13 mouse cellular contexts compared by ENCODE assay signal in genomic region chr2:7160108-7160507, GRCm38 (mm10).
DNase-seq lines count a peak whose midpoint lies in the region; ATAC-seq lines count a peak whose summit lies in the region.
"Had no signal": no experiment of that assay in that cellular context is flagged by ENCODE, and none has a peak within 500 bp of the region (broad histone marks: within the 10 kb centered on the region; RNA-seq: fewer than 3 reads in every experiment).

No protein-coding gene starts in this region.

- no peak overlapping the region for H3K4me2 ChIP-seq in kidney, embryonic 14.5 days (replicated peaks; ENCODE audit: low read depth, low read length)
- H3K4me2 ChIP-seq: heart, embryonic 12.5 days had no signal

- no peaks in the 10 kb centered on the region for H3K9me3 ChIP-seq in kidney, embryonic 14.5 days (ENCODE audit: control insufficient read depth, low read length)
- H3K9me3 ChIP-seq: heart, embryonic 12.5 days had no signal

- no peak overlapping the region for H3K4me3 ChIP-seq in kidney, embryonic 14.5 days (ENCODE audit: low read length)
- H3K4me3 ChIP-seq: heart, embryonic 12.5 days had no signal

- ATAC-seq in kidney, embryonic 14.5 days (ENCODE audit: low FRiP score, low TSS enrichment), result no peak
- ATAC-seq: forebrain, embryonic 14.5 days had no signal

- no peaks in the 10 kb centered on the region for H3K36me3 ChIP-seq in kidney, embryonic 14.5 days (ENCODE audit: control insufficient read depth, insufficient read depth, low read length)
- H3K36me3 ChIP-seq: heart, embryonic 12.5 days had no signal

- no peaks in the 10 kb centered on the region for H3K4me1 ChIP-seq in kidney, embryonic 14.5 days (ENCODE audit: control insufficient read depth, insufficient read depth, low read length)

- H3K9ac ChIP-seq in kidney, embryonic 14.5 days (ENCODE audit: low read depth, low read length), result no peak overlapping the region
- H3K9ac ChIP-seq: heart, embryonic 12.5 days had no signal

- 62% methylated on average over 6 of the region's 6 CpGs for WGBS in kidney, embryonic 14.5 days

- H3K27ac ChIP-seq in kidney, embryonic 14.5 days (ENCODE audit: low read depth, low read length), result no peak overlapping the region

- peak; percentile 8 for DNase-seq in kidney, postnatal 14 days
- DNase-seq in Muller cell, postnatal 12 days (ENCODE audit: inconsistent ontology term), result peak; percentile 70
- DNase-seq in adipocyte (ENCODE audit: low spot score), result peak; percentile 6
- DNase-seq in retina, postnatal 1 day, result peak; percentile 69
- no peak for DNase-seq in frontal cortex, postnatal 14 days (ENCODE audit: low spot score in 2 of 2)
- DNase-seq in layer of hippocampus, postnatal 10 days (ENCODE audit: low spot score in 2 of 2), result no peak
- DNase-seq: cerebellum, adult 11-12 months; gastrocnemius, postnatal 14 days; kidney, adult 18-20 months; thymus, adult 2 months had no signal

- H3K27me3 ChIP-seq in kidney, embryonic 14.5 days (ENCODE audit: control insufficient read depth, insufficient read depth, low read length), result no peaks in the 10 kb centered on the region; the same call in 1 of the 2 replicates
- H3K27me3 ChIP-seq: heart, embryonic 12.5 days had no signal

Comparison
In these comparisons a context has a peak if more than half of its experiments do, and no peak if none do; other contexts are left out.
1. DNase-seq: peak in kidney, postnatal 14 days (single experiment), Muller cell, postnatal 12 days (single experiment), adipocyte (single experiment) and retina, postnatal 1 day (single experiment); none in frontal cortex, postnatal 14 days (0 of 2) and layer of hippocampus, postnatal 10 days (0 of 2).